16 mouse cellular contexts compared by ENCODE assay signal in genomic region chr5:24088451-24088850, GRCm38 (mm10). TPM values are rescaled to one million over a fixed set of nuclear protein-coding genes. Genes with fewer than 3 reads are reported as not detected.
DNase-seq lines count a peak whose midpoint lies in the region; ATAC-seq and TF ChIP-seq lines count a peak whose summit lies in the region.
"Had no signal": no experiment of that assay in that cellular context is flagged by ENCODE, and none has a peak within 500 bp of the region (broad histone marks: within the 10 kb centered on the region; RNA-seq: fewer than 3 reads in every experiment).

No protein-coding gene starts in this region.

- H3K36me3 ChIP-seq in intestine, embryonic 14.5 days (ENCODE audit: control insufficient read depth, insufficient read depth, low read length) = no peaks in the 10 kb centered on the region
- no peaks in the 10 kb centered on the region for H3K36me3 ChIP-seq in intestine, embryonic 16.5 days (ENCODE audit: control insufficient read depth, insufficient read depth, low read length)
- H3K36me3 ChIP-seq in MEL (ENCODE audit: control insufficient read depth in 1 of 2, insufficient read depth in 2 of 2, low read length in 2 of 2) = no peaks in the 10 kb centered on the region
- H3K36me3 ChIP-seq in forebrain, embryonic 16.5 days (ENCODE audit: control insufficient read depth, insufficient read depth) = no peaks in the 10 kb centered on the region
- H3K36me3 ChIP-seq: embryonic facial prominence, embryonic 15.5 days; kidney, embryonic 15.5 days; neural tube, embryonic 12.5 days had no signal

- no peak overlapping the region for H3K4me3 ChIP-seq in intestine, embryonic 14.5 days (ENCODE audit: low read depth, low read length)
- H3K4me3 ChIP-seq in intestine, embryonic 16.5 days (ENCODE audit: low read length) = no peak overlapping the region
- no peak overlapping the region for H3K4me3 ChIP-seq in MEL (ENCODE audit: control insufficient read depth in 1 of 2, insufficient read depth in 1 of 2, low read depth in 2 of 2, low read length in 2 of 2)
- H3K4me3 ChIP-seq in forebrain, embryonic 16.5 days (replicated peaks; ENCODE audit: low read length) = no peak overlapping the region
- H3K4me3 ChIP-seq: embryonic facial prominence, embryonic 15.5 days; forebrain, embryonic 13.5 days; kidney, embryonic 15.5 days; megakaryocyte, embryonic 14.5 days; neural tube, embryonic 12.5 days had no signal

- TF ChIP-seq EP300 in MEL (IDR thresholded peaks at IDR 0.05; ENCODE audit: low read depth in 1 of 2, low read length in 2 of 2) = no peak

- no peaks in the 10 kb centered on the region for H3K9me3 ChIP-seq in intestine, embryonic 14.5 days (ENCODE audit: control insufficient read depth, low read length)
- no peaks in the 10 kb centered on the region for H3K9me3 ChIP-seq in intestine, embryonic 16.5 days (ENCODE audit: control insufficient read depth, low read length)
- no peaks in the 10 kb centered on the region for H3K9me3 ChIP-seq in MEL (replicated peaks; ENCODE audit: insufficient read depth, low read length)
- H3K9me3 ChIP-seq in forebrain, embryonic 16.5 days (ENCODE audit: control insufficient read depth, low read length) = no peaks in the 10 kb centered on the region
- H3K9me3 ChIP-seq: embryonic facial prominence, embryonic 15.5 days; forebrain, embryonic 13.5 days; kidney, embryonic 15.5 days; megakaryocyte, embryonic 14.5 days; neural tube, embryonic 12.5 days had no signal

- no peak overlapping the region for H3K27ac ChIP-seq in intestine, embryonic 14.5 days (ENCODE audit: low read depth)
- H3K27ac ChIP-seq in intestine, embryonic 16.5 days (ENCODE audit: low read length) = no peak overlapping the region
- H3K27ac ChIP-seq in MEL (ENCODE audit: control insufficient read depth, low read depth, low read length) = no peak overlapping the region
- no peak overlapping the region for H3K27ac ChIP-seq in forebrain, embryonic 16.5 days (ENCODE audit: low read length)
- H3K27ac ChIP-seq: embryonic facial prominence, embryonic 15.5 days; forebrain, embryonic 13.5 days; hindbrain, embryonic 14.5 days; kidney, embryonic 15.5 days; neural tube, embryonic 12.5 days had no signal

- 82% methylated on average over 1 of the region's 1 CpGs for WGBS in intestine, embryonic 14.5 days
- WGBS in intestine, embryonic 16.5 days = 91% methylated on average over 1 of the region's 1 CpGs
- WGBS in forebrain, embryonic 16.5 days = 86% methylated on average over 1 of the region's 1 CpGs

- H3K27me3 ChIP-seq in intestine, embryonic 14.5 days (replicated peaks; ENCODE audit: control insufficient read depth, insufficient read depth, low read length) = no peaks in the 10 kb centered on the region
- H3K27me3 ChIP-seq in intestine, embryonic 16.5 days (replicated peaks; ENCODE audit: control insufficient read depth, insufficient read depth, low read length) = no peaks in the 10 kb centered on the region
- peaks cover 7 to 8% of the 10 kb centered on the region in 2 experiments; a peak in 2 of 4 replicates for H3K27me3 ChIP-seq in MEL (ENCODE audit: control insufficient read depth in 1 of 2, insufficient read depth in 2 of 2, low read length in 2 of 2)
- no peaks in the 10 kb centered on the region for H3K27me3 ChIP-seq in forebrain, embryonic 16.5 days (replicated peaks; ENCODE audit: control insufficient read depth, insufficient read depth, low read length)
- H3K27me3 ChIP-seq: embryonic facial prominence, embryonic 15.5 days; forebrain, embryonic 13.5 days; kidney, embryonic 15.5 days; neural tube, embryonic 12.5 days had no signal

- no peaks in the 10 kb centered on the region for H3K79me2 ChIP-seq in MEL (ENCODE audit: control insufficient read depth, insufficient read depth, low read length, poor library complexity)

- DNase-seq in intestine, embryonic 14.5 days (ENCODE audit: low spot score) = peak; percentile 7
- DNase-seq in 416B (ENCODE audit: low read depth) (peak; percentile 49), MEL (ENCODE audit: low read depth, low spot score) (peak; percentile 54)
- DNase-seq in lung, adult 18-20 months = no peak
- DNase-seq: cerebellum, adult 11 months; heart, postnatal 14 days; right cerebral cortex, postnatal 4 days had no signal

- no peak overlapping the region for H3K9ac ChIP-seq in intestine, embryonic 14.5 days (ENCODE audit: low read length)
- H3K9ac ChIP-seq in intestine, embryonic 16.5 days (ENCODE audit: low read depth, low read length) = no peak overlapping the region
- no peak overlapping the region for H3K9ac ChIP-seq in MEL (ENCODE audit: control insufficient read depth, low read depth, low read length, poor library complexity, severe bottlenecking)
- H3K9ac ChIP-seq in forebrain, embryonic 16.5 days (replicated peaks; ENCODE audit: low read depth, low read length) = no peak overlapping the region
- H3K9ac ChIP-seq: embryonic facial prominence, embryonic 15.5 days; forebrain, embryonic 13.5 days; hindbrain, embryonic 14.5 days; kidney, embryonic 15.5 days; neural tube, embryonic 12.5 days had no signal

- no peaks in the 10 kb centered on the region for H3K4me1 ChIP-seq in intestine, embryonic 14.5 days (replicated peaks; ENCODE audit: control insufficient read depth, insufficient read depth, low read length)
- no peaks in the 10 kb centered on the region for H3K4me1 ChIP-seq in intestine, embryonic 16.5 days (ENCODE audit: control insufficient read depth, insufficient read depth, low read length)
- no peaks in the 10 kb centered on the region for H3K4me1 ChIP-seq in MEL (ENCODE audit: control insufficient read depth in 1 of 2, insufficient read depth in 2 of 2, low read length in 2 of 2)
- H3K4me1 ChIP-seq in forebrain, embryonic 16.5 days (replicated peaks; ENCODE audit: control insufficient read depth, insufficient read depth, low read length) = no peaks in the 10 kb centered on the region
- H3K4me1 ChIP-seq: embryonic facial prominence, embryonic 15.5 days; forebrain, embryonic 13.5 days; kidney, embryonic 15.5 days; neural tube, embryonic 12.5 days had no signal

- no peak for ATAC-seq in intestine, embryonic 14.5 days (replicated peaks; ENCODE audit: low FRiP score, low TSS enrichment, low read depth)
- ATAC-seq in intestine, embryonic 16.5 days = no peak
- peak; percentile 54; the same call in 1 of the 2 replicates for ATAC-seq in megakaryocyte progenitor cell, adult 5-6 weeks (replicated peaks; ENCODE audit: poor library complexity)
- no peak for ATAC-seq in forebrain, embryonic 16.5 days
- ATAC-seq: forebrain, embryonic 13.5 days had no signal

- TF ChIP-seq POLR2A in MEL (IDR thresholded peaks at IDR 0.05; ENCODE audit: control insufficient read depth in 1 of 2, insufficient read depth in 1 of 2, low read depth in 1 of 2, low read length in 2 of 2, poor library complexity in 1 of 2) = no peak

- TF ChIP-seq RAD21 in MEL (IDR thresholded peaks at IDR 0.05; ENCODE audit: low read depth, low read length) = peak; percentile 67

- H3K4me2 ChIP-seq in intestine, embryonic 14.5 days (ENCODE audit: low read length) = no peak overlapping the region
- no peak overlapping the region for H3K4me2 ChIP-seq in intestine, embryonic 16.5 days (ENCODE audit: low read depth, low read length)
- no peak overlapping the region for H3K4me2 ChIP-seq in forebrain, embryonic 16.5 days (ENCODE audit: low read length)
- H3K4me2 ChIP-seq: embryonic facial prominence, embryonic 15.5 days; forebrain, embryonic 13.5 days; hindbrain, embryonic 14.5 days; kidney, embryonic 15.5 days; neural tube, embryonic 12.5 days had no signal

- peak in 2 of 3 experiments; percentile 15 to 70; a peak in 4 of 6 replicates for TF ChIP-seq CTCF in MEL (IDR thresholded peaks at IDR 0.05 in 2 of 3, conservative IDR thresholded peaks at IDR 0.05 in 1 of 3; ENCODE audit: control insufficient read depth in 1 of 3, insufficient read depth in 1 of 3, low read depth in 2 of 3, low read length in 3 of 3, poor library complexity in 1 of 3, severe bottlenecking in 1 of 3)

TF ChIP-seq in MEL, 35 proteins besides CTCF, POLR2A, EP300 and RAD21 (continues in another document):
- no peak for TF ChIP-seq ETS1 (IDR thresholded peaks at IDR 0.05; ENCODE audit: low read depth, low read length)
- no peak; the same call in 1 of the 2 replicates for TF ChIP-seq GATA1 (IDR thresholded peaks at IDR 0.05; ENCODE audit: low read depth, low read length)
- TF ChIP-seq SMC3 (IDR thresholded peaks at IDR 0.05; ENCODE audit: low read depth, low read length) = peak; percentile 79
- peak; percentile 64 for TF ChIP-seq ZC3H11A (IDR thresholded peaks at IDR 0.05; ENCODE audit: low read depth, low read length)
- no peak for TF ChIP-seq POLR2AphosphoS5 (IDR thresholded peaks at IDR 0.05; ENCODE audit: borderline replicate concordance, low read depth, low read length)
- no peak for TF ChIP-seq MEF2A (IDR thresholded peaks at IDR 0.05; ENCODE audit: extremely low read depth, insufficient replicate concordance, low read depth, low read length, poor library complexity, severe bottlenecking)
- TF ChIP-seq MAZ (IDR thresholded peaks at IDR 0.05; ENCODE audit: low read depth, low read length) = no peak
- TF ChIP-seq MAFK (IDR thresholded peaks at IDR 0.05; ENCODE audit: borderline replicate concordance, low read depth, low read length) = no peak
- TF ChIP-seq ZMIZ1 (IDR thresholded peaks at IDR 0.05; ENCODE audit: low read depth, low read length) = no peak
- no peak for TF ChIP-seq JUND (IDR thresholded peaks at IDR 0.05; ENCODE audit: low read depth, low read length)
- no peak for TF ChIP-seq NELFE (IDR thresholded peaks at IDR 0.05; ENCODE audit: low read depth, low read length)

RNA-seq across cellular contexts. Expression of gene Klhl7, which starts 12.0 kb away (rescaled TPM):
- polyA plus RNA-seq in intestine, embryonic 14.5 days (2014; fragmentation: Nextera tagmentation; extraction: Ambion mirVana) = 46.6 and 50.4 TPM in 2 replicates
- polyA plus RNA-seq in intestine, embryonic 16.5 days (2015; fragmentation: Nextera tagmentation; extraction: Ambion mirVana) = 31.0 and 31.2 TPM in 2 replicates
- total RNA-seq in MEL (2012; rRNA removed) = 19.3 and 19.7 TPM in 2 replicates
- 10 to 100 TPM in 1 of 2 experiments, not detected in 1; 13.5 TPM for polyA plus RNA-seq in MEL (2012; ENCODE audit: insufficient read depth in 1 of 2, insufficient read length in 2 of 2, low read depth in 1 of 2, low replicate concordance in 2 of 2, missing spikeins in 1 of 2)
- 22.2 and 23.3 TPM in 2 replicates for total RNA-seq in megakaryocyte progenitor cell, adult 5-6 weeks (2015)
- 17.0 and 18.4 TPM in 2 replicates for total RNA-seq in megakaryocyte progenitor cell, adult 5-6 weeks (2017)
- 205 and 238 TPM in 2 replicates for polyA plus RNA-seq in forebrain, embryonic 16.5 days (2015; fragmentation: Nextera tagmentation; extraction: Ambion mirVana)

RNA-seq across cellular contexts. Expression of gene Fam126a, which starts 58.0 kb away (rescaled TPM):
- polyA plus RNA-seq in intestine, embryonic 14.5 days (2014; fragmentation: Nextera tagmentation; extraction: Ambion mirVana) = 21.7 and 23.0 TPM in 2 replicates
- polyA plus RNA-seq in intestine, embryonic 16.5 days (2015; fragmentation: Nextera tagmentation; extraction: Ambion mirVana) = 11.1 and 11.7 TPM in 2 replicates
- 30.0 and 30.4 TPM in 2 replicates for total RNA-seq in MEL (2012; rRNA removed)
- polyA plus RNA-seq in MEL (2012; ENCODE audit: insufficient read depth in 1 of 2, insufficient read length in 2 of 2, low read depth in 1 of 2, low replicate concordance in 2 of 2, missing spikeins in 1 of 2) = 10 to 100 TPM; 34.7 to 51.1 TPM
- 14.0 and 16.8 TPM in 2 replicates for total RNA-seq in megakaryocyte progenitor cell, adult 5-6 weeks (2015)
- total RNA-seq in megakaryocyte progenitor cell, adult 5-6 weeks (2017) = 12.3 and 19.0 TPM in 2 replicates
- 49.9 and 60.2 TPM in 2 replicates for polyA plus RNA-seq in forebrain, embryonic 16.5 days (2015; fragmentation: Nextera tagmentation; extraction: Ambion mirVana)

Comparison
In these comparisons a context has a peak if more than half of its experiments do, and no peak if none do; other contexts are left out.
1. DNase-seq: peak in intestine, embryonic 14.5 days (single experiment), 416B (single experiment) and MEL (single experiment); none in lung, adult 18-20 months (0 of 2).